Mouse (Mus musculus) liver, postnatal 0 days (tissue): ENCODE data around the gene Fbxl5. TPM values are rescaled to one million over a fixed set of nuclear protein-coding genes. Genes with fewer than 3 reads are reported as not detected.

Source experiments
- ATAC-seq: fragments of 200-750 bp; cut with Nextera tagmentation; 2 replicates; pipeline ENCODE4 v1.8.0; 2017; ENCODE audit warnings: mild to moderate bottlenecking, moderate library complexity
- DNase-seq: peaks from one replicate; pipeline ENCODE4 v3.0.0-alpha.2; 2016
- H3K27ac ChIP-seq: fragments of 300-500 bp; sonication (generic); 2 replicates; pipeline ENCODE4 v1.5.1; 2014; ENCODE audit warnings: antibody characterized with exemption, moderate library complexity, mild to moderate bottlenecking, low read depth
- H3K27me3 ChIP-seq: fragments of 300-500 bp; sonication (generic); 2 replicates; pipeline ENCODE4 v1.6.1; 2014; ENCODE audit warnings: low read length, control low read depth, mixed read lengths; ENCODE audit not compliant: insufficient read depth
- H3K36me3 ChIP-seq: fragments of 300-500 bp; sonication (generic); replicated peaks from 2 replicates; pipeline ENCODE4 v1.6.1; 2014; ENCODE audit warnings: mild to moderate bottlenecking, control low read depth, low read length, moderate library complexity, mixed read lengths; ENCODE audit not compliant: insufficient read depth
- H3K4me1 ChIP-seq: fragments of 300-500 bp; sonication (generic); 2 replicates; pipeline ENCODE4 v1.6.1; 2014; ENCODE audit warnings: antibody characterized with exemption, mild to moderate bottlenecking, control low read depth; ENCODE audit not compliant: insufficient read depth
- H3K4me2 ChIP-seq: fragments of 300-500 bp; sonication (generic); 2 replicates; pipeline ENCODE4 v1.6.1; 2014; ENCODE audit warnings: low read depth, mild to moderate bottlenecking, low read length, moderate library complexity, mixed read lengths
- H3K4me3 ChIP-seq: fragments of 300-500 bp; sonication (generic); 2 replicates; pipeline ENCODE4 v1.5.1; 2014; ENCODE audit warnings: low read depth, low read length
- H3K9ac ChIP-seq: fragments of 300-500 bp; sonication (generic); replicated peaks from 2 replicates; pipeline ENCODE4 v1.6.1; 2014; ENCODE audit warnings: mild to moderate bottlenecking, moderate library complexity
- H3K9me3 ChIP-seq: fragments of 300-500 bp; sonication (generic); 2 replicates; pipeline ENCODE4 v1.6.1; 2016; ENCODE audit warnings: mild to moderate bottlenecking, control low read depth, low read length, mixed read lengths
- CTCF ChIP-seq: sonication (generic); IDR thresholded peaks from 2 replicates; pipeline ENCODE4 v1.5.1; 2016; ENCODE audit warnings: antibody characterized with exemption, low read depth
- EP300 ChIP-seq: IDR thresholded peaks from 2 replicates; pipeline ENCODE4 v1.6.1; 2016; ENCODE audit warnings: antibody characterized with exemption, low read depth, mild to moderate bottlenecking
- WGBS: fragments of 180-500 bp; shearing (Covaris S2); extraction: QIAGEN DNeasy Blood & Tissue Kit; methylation state at CpG from one replicate; pipeline ENCODE4 v1.1.7; 2014; ENCODE audit not compliant: insufficient replicate concordance; 5-methylcytosine and 5-hydroxymethylcytosine counted together
- polyA plus RNA-seq: library from polyadenylated mRNA; unstranded; fragments of >200 nt; fragmentation: Nextera tagmentation; extraction: Ambion mirVana; gene quantifications from 2 replicates; pipeline ENCODE4 v1.2.1, GENCODE M21; 2015

Fbxl5 gene
- polyA plus RNA-seq, 1 experiment from 2014 or later = 15.9 TPM

DNA sequence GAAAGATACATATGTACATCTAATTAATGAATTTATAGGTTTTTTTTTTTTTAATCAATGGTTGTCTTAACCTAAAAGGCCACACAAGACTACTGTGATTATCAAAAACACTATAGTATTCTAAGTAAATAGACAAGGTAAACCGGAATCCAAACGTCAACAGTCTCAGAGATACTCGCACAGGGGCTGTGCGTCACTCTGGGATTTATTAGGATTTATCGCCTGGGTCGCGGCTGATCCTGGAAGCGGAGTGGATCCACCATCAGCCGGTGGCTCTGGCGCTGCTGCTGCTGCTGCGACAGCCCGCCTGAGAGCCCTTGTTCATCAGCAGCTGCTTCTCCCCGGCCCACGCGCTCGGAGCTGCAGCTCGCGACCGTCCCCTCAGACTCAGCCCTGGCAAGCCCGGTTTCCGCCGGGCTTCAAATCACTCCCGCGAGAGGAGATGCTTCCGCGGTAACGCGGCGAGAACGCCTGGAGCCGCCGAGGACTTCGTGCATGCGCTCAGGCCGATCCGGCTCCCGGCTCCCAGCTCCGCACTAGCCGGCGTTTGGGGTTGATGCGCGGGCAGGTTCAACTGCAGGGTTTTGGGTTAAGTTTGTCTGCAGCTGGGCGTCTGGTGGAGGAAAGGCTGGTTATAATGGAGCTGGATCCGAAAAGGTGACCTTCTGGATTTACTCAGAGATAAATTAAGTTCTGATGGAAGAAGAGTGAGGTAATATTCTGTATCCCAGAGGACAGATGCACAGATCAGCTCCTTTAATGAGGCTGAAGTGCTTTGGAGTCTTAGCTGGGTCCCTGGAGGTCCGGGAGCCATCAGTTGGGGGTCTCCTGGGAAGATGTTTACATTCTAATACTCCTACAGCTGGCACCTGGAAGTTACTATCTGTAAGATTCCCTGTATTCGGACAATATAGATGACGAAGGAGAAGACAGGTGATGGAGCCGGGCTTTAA, 13.4 kb downstream of the Fbxl5 start:
- peak overlapping the region; percentile 77 for H3K4me2 ChIP-seq
- ATAC-seq (peak; percentile 96), DNase-seq (peak; percentile 85)
- 5% methylated on average over 48 of the region's 48 CpGs for whole genome bisulfite sequencing
- no peak for TF ChIP-seq EP300
- no peak for TF ChIP-seq CTCF
- H3K4me3 ChIP-seq = peak overlapping the region; percentile 46
- peaks cover 10% of the 10 kb centered on the region; the same call in 1 of the 2 replicates for H3K4me1 ChIP-seq
- H3K27ac ChIP-seq = no peak overlapping the region
- no peaks in the 10 kb centered on the region for H3K36me3 ChIP-seq
- H3K9me3 ChIP-seq = no peaks in the 10 kb centered on the region
- no peaks in the 10 kb centered on the region for H3K27me3 ChIP-seq
- peak overlapping the region; percentile 59 for H3K9ac ChIP-seq

DNA sequence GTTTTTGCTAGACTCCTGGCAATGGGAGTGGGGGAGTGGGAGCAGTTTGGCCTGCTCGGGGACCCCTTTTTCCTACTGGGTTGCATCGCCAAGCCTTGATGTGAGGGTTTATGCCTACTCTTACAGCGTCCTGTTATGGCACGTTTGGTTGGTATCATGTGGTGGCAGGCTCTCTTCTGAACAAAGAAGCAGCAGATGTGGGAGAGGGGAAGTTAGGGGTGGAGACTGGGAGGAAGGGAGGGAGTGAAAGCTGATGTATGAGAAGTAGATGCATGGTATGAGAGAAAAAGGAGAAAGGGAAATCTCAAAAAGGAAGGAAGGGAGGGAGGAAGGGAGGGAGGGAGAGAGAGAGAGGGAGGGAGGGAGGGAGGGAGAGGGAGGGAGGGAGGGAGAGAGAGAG, 14.5 kb downstream of the Fbxl5 start:
- TF ChIP-seq EP300 = no peak
- H3K9ac ChIP-seq = no peak overlapping the region
- H3K4me2 ChIP-seq = no peak overlapping the region
- H3K4me3 ChIP-seq = no peak overlapping the region
- H3K9me3 ChIP-seq = no peaks in the 10 kb centered on the region
- H3K27ac ChIP-seq = no peak overlapping the region
- H3K36me3 ChIP-seq = no peaks in the 10 kb centered on the region
- WGBS = 67% methylated on average over 4 of the region's 4 CpGs
- H3K27me3 ChIP-seq = no peaks in the 10 kb centered on the region
- no peak for ATAC-seq
- peaks cover 10% of the 10 kb centered on the region; the same call in 1 of the 2 replicates for H3K4me1 ChIP-seq
- no peak for DNase-seq

DNA sequence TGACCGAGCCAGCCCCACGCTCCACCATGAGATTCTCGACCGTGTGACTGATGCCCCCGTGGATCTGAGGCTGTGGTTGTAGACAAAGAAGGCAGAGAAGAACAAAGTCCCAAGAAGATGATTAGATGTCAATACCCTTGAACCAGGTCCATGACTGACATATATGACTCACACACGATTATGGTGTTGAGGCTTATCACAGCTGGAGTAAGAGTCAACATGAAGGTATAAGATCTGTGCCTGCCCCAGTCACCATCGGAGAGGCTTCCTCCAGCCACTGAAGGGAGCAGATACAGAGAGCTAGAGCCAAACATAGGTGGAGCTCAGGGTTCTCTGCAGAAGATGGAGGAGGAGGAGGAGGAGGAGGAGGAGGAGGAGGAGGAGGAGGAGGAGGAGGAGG, 15.1 kb downstream of the Fbxl5 start:
- TF ChIP-seq CTCF (no peak), EP300 (no peak)
- Histone ChIP-seq H3K36me3 (no peaks in the 10 kb centered on the region), H3K27ac (no peak overlapping the region), H3K9me3 (no peaks in the 10 kb centered on the region), H3K4me2 (no peak overlapping the region), H3K27me3 (no peaks in the 10 kb centered on the region), H3K4me3 (no peak overlapping the region), H3K9ac (no peak overlapping the region), H3K4me1 (peaks cover 5% of the 10 kb centered on the region; the same call in 1 of the 2 replicates)
- ATAC-seq (no peak), DNase-seq (no peak)
- 80% methylated on average over 7 of the region's 7 CpGs for WGBS

DNA sequence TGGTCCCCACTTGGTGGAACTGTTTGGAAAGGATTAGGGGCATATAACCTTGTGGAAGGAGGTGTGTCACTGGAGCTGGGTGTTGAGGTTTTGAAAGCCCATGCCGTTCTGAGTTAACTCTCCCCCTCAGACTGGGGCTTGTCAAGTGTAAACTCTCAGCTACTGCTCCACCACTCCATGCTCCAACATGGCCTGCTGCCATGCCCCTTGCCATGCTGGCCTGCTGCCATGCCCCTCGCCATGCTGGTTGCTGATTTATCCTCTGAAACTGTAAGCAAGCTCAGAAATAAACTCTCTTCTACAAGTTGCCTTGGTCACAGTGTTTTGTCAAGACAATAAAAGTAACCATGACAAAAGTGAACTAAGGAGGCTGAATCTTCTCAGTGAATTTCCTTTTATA, 16.0 kb downstream of the Fbxl5 start:
- TF ChIP-seq CTCF (no peak), EP300 (no peak)
- 75% methylated on average over 2 of the region's 2 CpGs for WGBS
- H3K27me3 ChIP-seq = no peaks in the 10 kb centered on the region
- peaks cover 7% of the 10 kb centered on the region; the same call in 1 of the 2 replicates for H3K4me1 ChIP-seq
- H3K36me3 ChIP-seq = no peaks in the 10 kb centered on the region
- H3K27ac ChIP-seq = no peak overlapping the region
- no peaks in the 10 kb centered on the region for H3K9me3 ChIP-seq
- ATAC-seq (no peak), DNase-seq (no peak)
- no peak overlapping the region for H3K9ac ChIP-seq
- H3K4me2 ChIP-seq = no peak overlapping the region
- H3K4me3 ChIP-seq = no peak overlapping the region

DNA sequence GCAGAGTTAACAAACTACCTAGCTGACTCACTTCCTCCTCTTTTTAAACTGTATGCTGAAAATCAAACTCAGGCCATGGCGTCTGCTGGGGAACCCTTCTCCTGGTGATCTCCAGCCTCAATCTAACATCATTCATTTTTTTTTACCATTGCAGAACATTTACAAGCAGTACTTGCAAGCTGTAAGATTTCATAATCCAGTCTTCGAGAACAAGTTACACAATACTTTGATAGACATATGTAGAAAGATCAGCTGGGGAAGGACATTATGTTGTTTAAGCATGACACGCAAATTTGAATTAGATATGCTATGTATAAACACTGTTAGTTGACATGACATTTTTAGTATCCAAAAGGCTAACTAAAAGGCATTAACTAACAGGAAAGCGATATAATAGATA, 19.6 kb downstream of the Fbxl5 start:
- Histone ChIP-seq H3K4me1 (0 out of 2 replicates have a peak, but pooled peaks cover 4% of the 10 kb centered on the region), H3K4me3 (no peak overlapping the region), H3K9me3 (no peaks in the 10 kb centered on the region), H3K4me2 (no peak overlapping the region), H3K9ac (no peak overlapping the region), H3K27ac (no peak overlapping the region), H3K36me3 (no peaks in the 10 kb centered on the region), H3K27me3 (no peaks in the 10 kb centered on the region)
- DNase-seq (no peak), ATAC-seq (no peak)
- TF ChIP-seq CTCF = no peak
- TF ChIP-seq EP300 = peak; percentile 79
- WGBS = 63% methylated on average over 4 of the region's 4 CpGs

DNA sequence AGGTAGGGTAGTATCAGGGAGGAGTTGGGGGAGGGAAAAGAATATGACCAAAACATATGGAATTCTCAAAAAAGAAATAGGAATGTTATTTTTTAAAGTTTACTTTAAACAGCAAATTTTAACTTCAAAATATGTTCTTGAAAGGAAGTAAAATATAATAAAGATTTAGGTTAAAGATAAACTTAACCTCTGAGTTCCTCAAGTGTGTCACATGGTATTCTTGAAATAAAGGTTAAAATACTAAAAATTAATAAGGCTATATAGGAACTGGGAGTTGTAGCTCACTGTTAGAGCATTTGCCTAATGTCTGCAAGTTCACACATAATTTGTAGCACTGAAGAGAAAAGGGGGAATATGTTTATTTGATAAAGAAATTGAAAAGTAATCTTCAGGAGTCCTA, 20.2 kb downstream of the Fbxl5 start:
- Histone ChIP-seq H3K27me3 (no peaks in the 10 kb centered on the region), H3K9me3 (no peaks in the 10 kb centered on the region), H3K9ac (no peak overlapping the region), H3K4me3 (no peak overlapping the region), H3K4me2 (no peak overlapping the region), H3K27ac (no peak overlapping the region), H3K4me1 (0 out of 2 replicates have a peak, but pooled peaks cover 4% of the 10 kb centered on the region), H3K36me3 (no peaks in the 10 kb centered on the region)
- TF ChIP-seq EP300 = no peak
- ATAC-seq (no peak), DNase-seq (no peak)
